Mouse (Mus musculus) cortical plate, adult 2 months (tissue): Measurements from ENCODE around the gene Soga1.

Experiments used
- CTCF ChIP-seq: fragments of 200-500 bp; IDR thresholded peaks from 2 replicates; pipeline ENCODE4 v1.5.1; 2011; ENCODE audit warnings: mild to moderate bottlenecking, control low read depth, low read length; ENCODE audit not compliant: insufficient read depth; ENCODE audit errors: extremely low read depth
- POLR2A ChIP-seq: fragments of 200-500 bp; IDR thresholded peaks from 2 replicates; pipeline ENCODE4 v1.6.1; 2011; ENCODE audit warnings: mild to moderate bottlenecking, low read length, control low read depth; ENCODE audit not compliant: insufficient read depth; ENCODE audit errors: extremely low read depth

GRCm38 (mm10) chr2:157077641-157078058 lies 1.4 kb downstream of the Soga1 start:
- TF ChIP-seq CTCF (no peak), POLR2A (no peak)
